In genomic region chr1:39935616-39936015, GRCm38 (mm10) we compare ENCODE assay signal across 7 mouse cellular contexts. TPM values are rescaled to one million over a fixed set of nuclear protein-coding genes. Genes with fewer than 3 reads are reported as not detected.
DNase-seq lines count a peak whose midpoint lies in the region; ATAC-seq and TF ChIP-seq lines count a peak whose summit lies in the region.

No protein-coding gene starts in this region.

- TF ChIP-seq POLR2A in olfactory bulb, adult 2 months (IDR thresholded peaks at IDR 0.05; ENCODE audit: insufficient read depth, low read depth, low read length) = no peak

- 2% methylated on average over 10 of the region's 10 CpGs for WGBS in lung, embryonic 16.5 days
- WGBS in embryonic facial prominence, embryonic 14.5 days = 2% methylated on average over 10 of the region's 10 CpGs
- WGBS in intestine, postnatal 0 days = 4% methylated on average over 9 of the region's 10 CpGs
- 3% methylated on average over 9 of the region's 10 CpGs for WGBS in olfactory bulb, adult 2 months

- no peak for DNase-seq in lung, postnatal 10 days
- no peak for DNase-seq in embryonic facial prominence, embryonic 14.5 days (ENCODE audit: low spot score)
- no peak for DNase-seq in layer of hippocampus, postnatal 36 days
- no peak for DNase-seq in right cerebral cortex, postnatal 36 days (ENCODE audit: low spot score in 2 of 2)

- peak overlapping the region; percentile 58 for H3K4me2 ChIP-seq in lung, embryonic 16.5 days (ENCODE audit: low read depth, low read length)
- H3K4me2 ChIP-seq in embryonic facial prominence, embryonic 14.5 days (ENCODE audit: low read depth, low read length) = peak overlapping the region; percentile 57
- H3K4me2 ChIP-seq in intestine, postnatal 0 days (replicated peaks; ENCODE audit: low read depth) = peak overlapping the region; percentile 72

- H3K9ac ChIP-seq in lung, embryonic 16.5 days (ENCODE audit: low read length) = no peak overlapping the region; the same call in 1 of the 2 replicates
- H3K9ac ChIP-seq in embryonic facial prominence, embryonic 14.5 days (ENCODE audit: low read depth, low read length) = peak overlapping the region; percentile 46
- H3K9ac ChIP-seq in intestine, postnatal 0 days (ENCODE audit: low read depth, low read length) = no peak overlapping the region

- no peaks in the 10 kb centered on the region for H3K27me3 ChIP-seq in lung, embryonic 16.5 days (ENCODE audit: control insufficient read depth, insufficient read depth, low read depth, low read length)
- H3K27me3 ChIP-seq in embryonic facial prominence, embryonic 14.5 days (replicated peaks; ENCODE audit: control insufficient read depth, insufficient read depth, low read length) = no peaks in the 10 kb centered on the region
- no peaks in the 10 kb centered on the region for H3K27me3 ChIP-seq in intestine, postnatal 0 days (replicated peaks; ENCODE audit: control insufficient read depth, insufficient read depth, low read length)

- no peak for TF ChIP-seq CTCF in intestine, postnatal 0 days (IDR thresholded peaks at IDR 0.05; ENCODE audit: low read depth)
- no peak for TF ChIP-seq CTCF in olfactory bulb, adult 2 months (IDR thresholded peaks at IDR 0.05; ENCODE audit: insufficient read depth, low read depth, low read length)

- H3K9me3 ChIP-seq in lung, embryonic 16.5 days (ENCODE audit: control insufficient read depth, low read length) = no peaks in the 10 kb centered on the region
- H3K9me3 ChIP-seq in embryonic facial prominence, embryonic 14.5 days (ENCODE audit: control insufficient read depth, low read length) = no peaks in the 10 kb centered on the region
- no peaks in the 10 kb centered on the region for H3K9me3 ChIP-seq in intestine, postnatal 0 days (ENCODE audit: control insufficient read depth)

- H3K4me3 ChIP-seq in lung, embryonic 16.5 days (ENCODE audit: low read length) = peak overlapping the region; percentile 43
- peak overlapping the region; percentile 28 for H3K4me3 ChIP-seq in embryonic facial prominence, embryonic 14.5 days (ENCODE audit: low read depth, low read length)
- peak overlapping the region; percentile 41 for H3K4me3 ChIP-seq in intestine, postnatal 0 days (ENCODE audit: low read depth, low read length)
- peak overlapping the region; percentile 11; the same call in 1 of the 2 replicates for H3K4me3 ChIP-seq in olfactory bulb, adult 2 months (ENCODE audit: insufficient read depth, low read depth, low read length)

- no peak overlapping the region for H3K27ac ChIP-seq in lung, embryonic 16.5 days (ENCODE audit: low read length)
- H3K27ac ChIP-seq in embryonic facial prominence, embryonic 14.5 days (replicated peaks; ENCODE audit: low read depth, low read length) = no peak overlapping the region
- no peak overlapping the region for H3K27ac ChIP-seq in intestine, postnatal 0 days (ENCODE audit: low read depth, low read length)
- H3K27ac ChIP-seq in olfactory bulb, adult 2 months (ENCODE audit: insufficient read depth, low read depth, low read length) = peak overlapping the region; percentile 43; the same call in 1 of the 2 replicates

- peaks cover 74% of the 10 kb centered on the region for H3K4me1 ChIP-seq in lung, embryonic 16.5 days (replicated peaks; ENCODE audit: control insufficient read depth, insufficient read depth, low read length)
- H3K4me1 ChIP-seq in embryonic facial prominence, embryonic 14.5 days (ENCODE audit: control insufficient read depth, insufficient read depth, low read length) = peaks cover 62% of the 10 kb centered on the region
- H3K4me1 ChIP-seq in intestine, postnatal 0 days (replicated peaks; ENCODE audit: control insufficient read depth, insufficient read depth, low read length) = peaks cover 6% of the 10 kb centered on the region; the same call in 1 of the 2 replicates
- H3K4me1 ChIP-seq in olfactory bulb, adult 2 months (ENCODE audit: control insufficient read depth, insufficient read depth, low read length) = peaks cover 24% of the 10 kb centered on the region

- no peaks in the 10 kb centered on the region for H3K36me3 ChIP-seq in lung, embryonic 16.5 days (ENCODE audit: control insufficient read depth, insufficient read depth, low read length)
- H3K36me3 ChIP-seq in embryonic facial prominence, embryonic 14.5 days (ENCODE audit: control insufficient read depth, insufficient read depth, low read length) = peaks cover 13% of the 10 kb centered on the region; the same call in 1 of the 2 replicates
- no peaks in the 10 kb centered on the region for H3K36me3 ChIP-seq in intestine, postnatal 0 days (ENCODE audit: control insufficient read depth, insufficient read depth)

- no peak for ATAC-seq in lung, embryonic 16.5 days (ENCODE audit: low read depth)
- ATAC-seq in embryonic facial prominence, embryonic 14.5 days (ENCODE audit: low read depth) = no peak
- no peak for ATAC-seq in intestine, postnatal 0 days

RNA-seq across cellular contexts. Expression of gene Map4k4, which starts 34.9 kb away (rescaled TPM):
- 20.9 and 21.6 TPM in 2 replicates for polyA plus RNA-seq in lung, embryonic 16.5 days (2015; fragmentation: Nextera tagmentation; extraction: Ambion mirVana)
- 27.8 and 32.4 TPM in 2 replicates for polyA plus RNA-seq in embryonic facial prominence, embryonic 14.5 days (2014; fragmentation: Nextera tagmentation; extraction: Ambion mirVana)
- 6.8 and 9.3 TPM in 2 replicates for polyA plus RNA-seq in intestine, postnatal 0 days (2015; fragmentation: Nextera tagmentation; extraction: Ambion mirVana)
- polyA plus RNA-seq in olfactory bulb, adult 2 months (2012; ENCODE audit: insufficient read depth, insufficient read length, low replicate concordance, missing spikeins) = 300 and 913 TPM in 2 replicates
- 100 to 1,000 TPM; 146 to 166 TPM for total RNA-seq in layer of hippocampus, postnatal 36 days (2021)
